Mouse (Mus musculus): ENCODE measurements around the gene Ctsh. TPM values are rescaled to one million over a fixed set of nuclear protein-coding genes. Genes with fewer than 3 reads are reported as not detected.
"Not testable (repeated sequence)": the region's sequence is repeated elsewhere in the genome, so short reads cannot be mapped to it uniquely, and the experiment has no call there.

The Ctsh gene
- polyA plus RNA-seq, 1 experiment from 2014 or later, result 14.6 TPM

- WGBS, result 88% methylated on average over 9 of the region's 9 CpGs
- H3K27me3 ChIP-seq, result peaks cover 3% of the 10 kb centered on the region; the same call in 1 of the 2 replicates
- no peaks in the 10 kb centered on the region for H3K36me3 ChIP-seq
- H3K4me2 ChIP-seq (replicated peaks), result no peak overlapping the region
- H3K9ac ChIP-seq, result no peak overlapping the region
- no peak for ATAC-seq (ENCODE audit: insufficient number of reproducible peaks, insufficient read depth, low FRiP score, low TSS enrichment)
- H3K4me3 ChIP-seq, result no peak overlapping the region
- H3K27ac ChIP-seq, result no peak overlapping the region
- no peaks in the 10 kb centered on the region for H3K9me3 ChIP-seq
- no peaks in the 10 kb centered on the region for H3K4me1 ChIP-seq
Observed at GRCm38 (mm10) chr9:90059828-90060573, 6.0 kb downstream of the Ctsh start.

- Histone ChIP-seq H3K4me1 (no peaks in the 10 kb centered on the region), H3K4me2 (replicated peaks) (no peak overlapping the region), H3K9ac (no peak overlapping the region), H3K4me3 (no peak overlapping the region), H3K9me3 (no peaks in the 10 kb centered on the region), H3K27ac (no peak overlapping the region), H3K27me3 (peaks cover 2% of the 10 kb centered on the region; the same call in 1 of the 2 replicates), H3K36me3 (no peaks in the 10 kb centered on the region)
- WGBS, result 83% methylated on average over 2 of the region's 2 CpGs
- ATAC-seq (ENCODE audit: insufficient number of reproducible peaks, insufficient read depth, low FRiP score, low TSS enrichment), result no peak
Observed at GRCm38 (mm10) chr9:90060574-90060875, 6.6 kb downstream of the Ctsh start.

DNA sequence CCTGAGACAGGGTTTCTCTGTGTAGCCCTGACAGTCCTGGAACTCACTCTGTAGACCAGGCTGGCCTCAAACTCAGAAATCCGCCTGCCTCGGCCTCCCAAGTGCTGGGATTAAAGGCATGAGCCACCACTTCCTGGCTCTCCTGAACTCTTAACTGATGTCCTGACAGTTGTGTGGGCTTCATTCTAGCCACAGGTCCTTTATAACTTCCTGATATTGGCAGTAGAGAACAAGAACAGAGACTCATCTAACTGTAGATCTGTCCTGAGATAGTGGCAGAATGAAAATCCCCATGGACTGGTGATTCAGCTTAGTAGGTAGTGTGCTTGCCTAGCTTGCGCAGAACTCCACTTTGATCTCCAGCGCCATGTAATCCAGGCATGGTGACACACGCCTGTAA is 7.0 kb downstream of the Ctsh start:
- not testable (repeated sequence) for H3K27ac ChIP-seq; H3K4me2 ChIP-seq (replicated peaks); ATAC-seq (ENCODE audit: insufficient number of reproducible peaks, insufficient read depth, low FRiP score, low TSS enrichment); H3K9me3 ChIP-seq; H3K9ac ChIP-seq; H3K27me3 ChIP-seq; H3K36me3 ChIP-seq; H3K4me3 ChIP-seq; H3K4me1 ChIP-seq
- 89% methylated on average over 5 of the region's 5 CpGs for WGBS

GRCm38 (mm10) chr9:90067341-90067740 is 13.4 kb downstream of the Ctsh start:
- H3K4me1 ChIP-seq, result no peaks in the 10 kb centered on the region
- WGBS, result 64% methylated on average over 2 of the region's 2 CpGs
- H3K9me3 ChIP-seq, result no peaks in the 10 kb centered on the region
- H3K27ac ChIP-seq, result no peak overlapping the region
- H3K9ac ChIP-seq, result no peak overlapping the region
- ATAC-seq (ENCODE audit: insufficient number of reproducible peaks, insufficient read depth, low FRiP score, low TSS enrichment), result no peak
- no peaks in the 10 kb centered on the region for H3K36me3 ChIP-seq
- H3K4me3 ChIP-seq, result no peak overlapping the region
- no peaks in the 10 kb centered on the region for H3K27me3 ChIP-seq
- no peak overlapping the region for H3K4me2 ChIP-seq (replicated peaks)

- Histone ChIP-seq H3K27ac (no peak overlapping the region), H3K4me2 (replicated peaks) (no peak overlapping the region), H3K36me3 (no peaks in the 10 kb centered on the region), H3K4me3 (no peak overlapping the region), H3K4me1 (no peaks in the 10 kb centered on the region), H3K9me3 (no peaks in the 10 kb centered on the region), H3K9ac (no peak overlapping the region), H3K27me3 (no peaks in the 10 kb centered on the region)
- 87% methylated on average over 6 of the region's 6 CpGs for WGBS
- no peak for ATAC-seq (ENCODE audit: insufficient number of reproducible peaks, insufficient read depth, low FRiP score, low TSS enrichment)
Observed at GRCm38 (mm10) chr9:90068786-90069185, 14.8 kb downstream of the Ctsh start.

- no peaks in the 10 kb centered on the region for H3K4me1 ChIP-seq
- no peak overlapping the region for H3K4me3 ChIP-seq
- H3K27ac ChIP-seq, result no peak overlapping the region
- H3K36me3 ChIP-seq, result no peaks in the 10 kb centered on the region
- ATAC-seq (ENCODE audit: insufficient number of reproducible peaks, insufficient read depth, low FRiP score, low TSS enrichment), result no peak
- H3K9ac ChIP-seq, result no peak overlapping the region
- H3K27me3 ChIP-seq, result no peaks in the 10 kb centered on the region
- H3K9me3 ChIP-seq, result no peaks in the 10 kb centered on the region
- 71% methylated on average over 7 of the region's 7 CpGs for WGBS
- no peak overlapping the region for H3K4me2 ChIP-seq (replicated peaks)
Observed at GRCm38 (mm10) chr9:90069485-90069884, 15.5 kb downstream of the Ctsh start.

DNA sequence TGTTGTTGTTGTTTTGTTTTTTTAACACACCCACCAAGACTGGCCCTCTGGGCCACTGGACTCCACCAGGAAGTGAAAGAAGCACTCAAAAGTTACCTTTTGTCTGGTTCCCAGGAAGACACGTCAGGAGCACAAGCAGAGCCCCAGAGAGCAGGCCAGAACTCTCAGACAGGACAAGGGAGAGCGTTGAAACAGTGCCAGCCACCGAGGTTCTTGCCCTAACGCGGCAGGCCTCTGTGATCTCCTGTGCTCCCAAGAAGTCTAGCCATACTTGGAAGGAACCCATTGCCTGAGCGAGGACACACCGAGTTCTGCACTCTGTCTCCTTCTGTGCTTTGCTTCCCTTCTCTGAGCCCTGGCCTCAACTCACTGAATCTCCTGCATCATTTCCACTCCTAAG is 16.2 kb downstream of the Ctsh start:
- no peak for ATAC-seq (ENCODE audit: insufficient number of reproducible peaks, insufficient read depth, low FRiP score, low TSS enrichment)
- no peak overlapping the region for H3K4me2 ChIP-seq (replicated peaks)
- H3K36me3 ChIP-seq, result no peaks in the 10 kb centered on the region
- WGBS, result 77% methylated on average over 7 of the region's 7 CpGs
- H3K27ac ChIP-seq, result no peak overlapping the region
- no peaks in the 10 kb centered on the region for H3K27me3 ChIP-seq
- no peaks in the 10 kb centered on the region for H3K4me1 ChIP-seq
- H3K9me3 ChIP-seq, result no peaks in the 10 kb centered on the region
- no peak overlapping the region for H3K4me3 ChIP-seq
- no peak overlapping the region for H3K9ac ChIP-seq

GRCm38 (mm10) chr9:90075336-90075735 is 21.4 kb downstream of the Ctsh start:
- 85% methylated on average over 4 of the region's 4 CpGs for WGBS
- Histone ChIP-seq H3K9ac (no peak overlapping the region), H3K9me3 (no peaks in the 10 kb centered on the region), H3K27ac (no peak overlapping the region), H3K4me3 (no peak overlapping the region), H3K27me3 (no peaks in the 10 kb centered on the region), H3K4me2 (replicated peaks) (no peak overlapping the region), H3K4me1 (no peaks in the 10 kb centered on the region), H3K36me3 (no peaks in the 10 kb centered on the region)
- ATAC-seq (ENCODE audit: insufficient number of reproducible peaks, insufficient read depth, low FRiP score, low TSS enrichment), result no peak

- 86% methylated on average over 5 of the region's 5 CpGs for WGBS
- Histone ChIP-seq H3K9ac (no peak overlapping the region), H3K4me1 (no peaks in the 10 kb centered on the region), H3K27me3 (no peaks in the 10 kb centered on the region), H3K4me2 (replicated peaks) (no peak overlapping the region), H3K4me3 (no peak overlapping the region), H3K9me3 (no peaks in the 10 kb centered on the region), H3K36me3 (no peaks in the 10 kb centered on the region), H3K27ac (no peak overlapping the region)
- no peak for ATAC-seq (ENCODE audit: insufficient number of reproducible peaks, insufficient read depth, low FRiP score, low TSS enrichment)
Observed at GRCm38 (mm10) chr9:90076131-90076530, 22.2 kb downstream of the Ctsh start.

DNA sequence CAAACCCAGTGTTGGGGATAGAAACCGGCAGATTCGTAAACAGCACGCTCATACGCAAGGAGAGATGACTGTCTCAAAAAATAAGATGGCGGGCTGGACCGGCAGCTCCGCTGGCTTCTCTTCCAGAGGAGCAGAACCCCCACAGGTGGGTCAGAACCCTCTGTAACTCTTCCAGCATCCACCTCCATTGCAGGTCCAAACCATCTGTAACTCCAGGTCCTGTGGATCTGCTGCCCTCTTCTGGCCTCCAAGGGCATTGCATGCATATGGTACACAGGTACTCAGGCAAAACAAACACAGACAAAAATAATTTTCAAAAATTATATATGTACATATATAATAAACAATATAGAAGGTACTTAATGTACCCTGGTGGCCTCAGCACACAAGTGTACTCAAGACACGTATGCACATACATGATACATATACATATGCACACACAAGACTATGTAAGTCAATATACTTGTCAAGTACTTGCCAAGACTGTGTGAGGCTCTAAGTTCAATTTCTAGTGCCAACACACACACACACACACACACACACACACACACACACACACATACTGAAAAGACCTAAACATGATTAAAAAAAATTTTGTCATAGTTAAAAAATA is 23.0 kb downstream of the Ctsh start:
- Histone ChIP-seq H3K4me3 (no peak overlapping the region), H3K9ac (no peak overlapping the region), H3K4me1 (no peaks in the 10 kb centered on the region), H3K27ac (no peak overlapping the region), H3K36me3 (no peaks in the 10 kb centered on the region), H3K9me3 (no peaks in the 10 kb centered on the region), H3K27me3 (no peaks in the 10 kb centered on the region), H3K4me2 (replicated peaks) (no peak overlapping the region)
- no peak for ATAC-seq (ENCODE audit: insufficient number of reproducible peaks, insufficient read depth, low FRiP score, low TSS enrichment)
- WGBS, result 55% methylated on average over 8 of the region's 8 CpGs

- H3K4me3 ChIP-seq; H3K4me1 ChIP-seq; H3K9me3 ChIP-seq; ATAC-seq (ENCODE audit: insufficient number of reproducible peaks, insufficient read depth, low FRiP score, low TSS enrichment); H3K36me3 ChIP-seq; H3K9ac ChIP-seq; H3K27me3 ChIP-seq; H3K27ac ChIP-seq; H3K4me2 ChIP-seq (replicated peaks): not testable (repeated sequence)
- WGBS, result 85% methylated on average over 6 of the region's 6 CpGs
Observed at GRCm38 (mm10) chr9:90081961-90082360, 28.0 kb downstream of the Ctsh start.

GRCm38 (mm10) chr9:90082992-90083391 is 29.0 kb downstream of the Ctsh start:
- no peaks in the 10 kb centered on the region for H3K9me3 ChIP-seq
- peaks cover 13% of the 10 kb centered on the region for H3K36me3 ChIP-seq
- H3K9ac ChIP-seq, result no peak overlapping the region
- H3K4me3 ChIP-seq, result no peak overlapping the region
- no peak overlapping the region for H3K4me2 ChIP-seq (replicated peaks)
- WGBS, result 92% methylated on average over 1 of the region's 1 CpGs
- ATAC-seq (ENCODE audit: insufficient number of reproducible peaks, insufficient read depth, low FRiP score, low TSS enrichment), result no peak
- no peak overlapping the region for H3K27ac ChIP-seq
- no peaks in the 10 kb centered on the region for H3K4me1 ChIP-seq
- no peaks in the 10 kb centered on the region for H3K27me3 ChIP-seq

All from embryonic facial prominence, embryonic 12.5 days (tissue).